Mouse (Mus musculus): Measurements from ENCODE around the gene Gnat1. TPM values are rescaled to one million over a fixed set of nuclear protein-coding genes. Genes with fewer than 3 reads are reported as not detected.

Gene Gnat1
- 1 to 10 TPM in 1 of 2 experiments, not detected in 1; 1.6 TPM for total RNA-seq (2023)

GRCm38 (mm10) chr9:107679501-107679900 is at the start of gene Gnat1:
Gnat1 (minus strand) TSS chr9:107679712.

DNA sequence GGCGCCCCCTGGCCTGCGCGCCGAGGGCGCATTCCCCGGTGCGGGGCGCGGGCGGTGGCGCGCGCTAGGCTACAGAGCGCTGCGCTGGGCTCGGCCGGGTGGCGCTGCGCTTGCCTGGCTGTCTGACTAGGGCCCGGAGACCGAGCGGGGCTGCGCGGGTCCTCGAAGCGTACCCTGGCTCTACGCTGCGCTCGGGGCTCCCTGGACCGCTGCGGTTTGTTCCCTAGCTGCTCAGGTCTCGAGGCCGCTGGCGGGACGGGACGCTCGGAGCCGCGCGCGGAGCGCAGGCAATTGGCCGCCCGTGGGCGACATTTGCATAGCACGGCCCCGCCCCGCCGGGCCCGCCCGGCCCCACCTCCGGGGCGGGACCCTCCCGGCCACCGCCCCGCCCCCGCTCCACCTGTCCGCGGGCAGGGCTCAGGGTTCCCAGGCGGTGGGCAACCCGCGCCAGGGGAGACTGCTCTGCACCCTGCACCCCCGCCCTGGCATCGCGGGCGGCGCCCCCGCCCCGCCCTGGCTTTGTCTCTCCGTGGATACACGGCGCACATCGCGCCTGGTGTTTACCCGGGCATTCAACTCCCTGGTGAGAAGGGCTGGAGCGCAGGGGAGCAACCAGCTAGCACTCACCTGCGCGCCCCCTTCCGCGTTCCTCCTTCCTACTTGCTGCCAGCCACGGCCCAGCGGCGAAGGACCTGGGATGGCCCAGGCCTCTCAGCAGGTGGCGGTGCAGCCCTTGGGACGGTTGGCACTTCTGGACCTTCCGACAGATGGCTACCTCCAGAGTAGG is 30.4 kb upstream of the Gnat1 start, which contains the start of gene Sema3f:
Gene Sema3f (minus strand): TSS at position 779 of the 787 bp plus-strand sequence.

GRCm38 (mm10) chr9:107669480-107669945 is 10.0 kb downstream of the Gnat1 start, which contains the start of gene Slc38a3:
Slc38a3 (minus strand) TSS chr9:107669530.

DNA sequence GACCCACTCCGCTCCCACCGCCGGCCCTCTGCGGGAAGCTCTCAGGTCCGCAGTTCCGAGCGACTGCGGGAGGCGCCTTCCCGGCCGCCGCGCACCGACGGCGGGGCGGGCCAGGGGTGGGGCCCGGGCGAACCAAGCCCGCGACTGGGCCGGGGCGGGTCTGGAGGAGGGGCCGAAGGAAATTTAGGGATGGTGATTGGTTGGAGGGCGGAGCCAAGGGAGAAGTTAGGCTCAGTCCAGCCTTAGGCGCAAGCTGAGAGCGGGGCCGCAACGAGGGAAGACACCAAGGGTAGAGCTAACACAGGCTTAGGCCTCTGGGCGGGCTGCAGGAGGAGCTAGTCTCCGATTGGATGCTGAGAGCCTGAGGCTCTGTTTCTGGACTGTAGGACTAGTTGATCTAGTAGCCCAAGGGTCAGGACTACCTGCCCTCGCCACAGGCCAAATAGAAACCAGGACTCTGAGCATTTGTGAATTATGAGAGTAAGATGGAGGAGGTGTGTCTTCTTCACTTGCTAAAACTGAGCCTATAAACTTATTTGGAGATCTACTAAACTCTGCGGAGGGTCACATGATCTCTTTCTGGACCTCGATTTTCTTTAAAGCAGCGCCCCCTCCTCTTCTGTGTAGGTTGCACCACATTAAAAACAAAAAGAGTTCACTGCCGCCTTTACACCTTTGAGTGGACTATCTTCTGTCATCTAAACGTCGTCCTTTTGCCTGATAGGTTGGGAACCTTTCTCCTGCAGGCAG is 44.1 kb downstream of the Gnat1 start, which contains the start of gene Gnai2:
Gene Gnai2 (minus strand): TSS at position 89 of the 750 bp plus-strand sequence.

Other genes with a start within 250 kb of the Gnat1 start
- 10 to 100 TPM; 28.2 to 28.8 TPM for gene Tmem115, start 145.8 kb downstream of the Gnat1 start, total RNA-seq (2023)
- 10 to 100 TPM; 20.0 to 20.6 TPM for gene Cyb561d2, start 137.5 kb downstream of the Gnat1 start, total RNA-seq (2023)
- 10 to 100 TPM; 31.8 to 32.7 TPM for gene Nprl2, start 137.5 kb downstream of the Gnat1 start, total RNA-seq (2023)
- 1 to 10 TPM in 1 of 2 experiments, not detected in 1; 1.5 TPM for gene Zmynd10, start 132.4 kb downstream of the Gnat1 start, total RNA-seq (2023)
- gene Rassf1, start 128.2 kb downstream of the Gnat1 start, total RNA-seq (2023) = 10 to 100 TPM; 74.6 to 79.8 TPM
- gene Tusc2, start 116.5 kb downstream of the Gnat1 start, total RNA-seq (2023) = 10 to 100 TPM; 23.8 to 24.1 TPM
- gene Hyal2, start 111.8 kb downstream of the Gnat1 start, total RNA-seq (2023) = 1 to 10 TPM; 3.6 to 5.8 TPM
- gene Hyal1, start 102.8 kb downstream of the Gnat1 start, total RNA-seq (2023) = 1 to 10 TPM; 5.0 TPM
- gene Naa80, start 100.8 kb downstream of the Gnat1 start, total RNA-seq (2023) = 10 to 100 TPM; 14.2 to 14.4 TPM
- gene Hyal3, start 98.9 kb downstream of the Gnat1 start, total RNA-seq (2023) = 1 to 10 TPM; 1.3 to 1.8 TPM
- gene Ifrd2, start 92.1 kb downstream of the Gnat1 start, total RNA-seq (2023) = 10 to 100 TPM; 31.0 to 32.4 TPM
- gene Sema3b, start 70.5 kb downstream of the Gnat1 start, total RNA-seq (2023) = 1 to 10 TPM in 1 of 2 experiments, under 1 TPM in 1; 0.64 to 2.4 TPM
- 100 to 1,000 TPM; 627 to 649 TPM for gene Gnai2, start 44.3 kb downstream of the Gnat1 start, total RNA-seq (2023)
- gene Slc38a3, start 10.2 kb downstream of the Gnat1 start, total RNA-seq (2023) = not detected
- gene Sema3f, start 30.8 kb upstream of the Gnat1 start, total RNA-seq (2023) = not detected
- 100 to 1,000 TPM; 397 to 424 TPM for gene Rbm5, start 91.3 kb upstream of the Gnat1 start, total RNA-seq (2023)
- 100 to 1,000 TPM; 117 to 128 TPM for gene Rbm6, start 193.5 kb upstream of the Gnat1 start, total RNA-seq (2023)
- 10 to 100 TPM; 16.1 to 21.0 TPM for gene Mon1a, start 208.4 kb upstream of the Gnat1 start, total RNA-seq (2023)
- gene Mst1r, start 227.2 kb upstream of the Gnat1 start, total RNA-seq (2023) = under 1 TPM in 1 of 2 experiments, not detected in 1; 0.41 TPM
- gene Actl11, start 248.8 kb upstream of the Gnat1 start, total RNA-seq (2023) = not detected

Measured in B cell, adult 67 days (primary cell).